In genomic region chr2:76442086-76442485, GRCm38 (mm10) we compare ENCODE assay signal across 13 mouse cellular contexts. TPM values are rescaled to one million over a fixed set of nuclear protein-coding genes. Genes with fewer than 3 reads are reported as not detected.
A peak's percentile ranks its signal among the peaks of the same experiment; 100 is the strongest.
DNase-seq lines count a peak whose midpoint lies in the region; ATAC-seq lines count a peak whose summit lies in the region.
"Had no signal": no experiment of that assay in that cellular context is flagged by ENCODE, and none has a peak within 500 bp of the region (broad histone marks: within the 10 kb centered on the region; RNA-seq: fewer than 3 reads in every experiment).

No protein-coding gene starts in this region.

- peak; percentile 78 for ATAC-seq in hindbrain, embryonic 12.5 days (ENCODE audit: low FRiP score)
- peak; percentile 81 for ATAC-seq in neural tube, embryonic 11.5 days (ENCODE audit: insufficient read depth, low FRiP score, low TSS enrichment)
- ATAC-seq in kidney, embryonic 16.5 days (ENCODE audit: low FRiP score, low TSS enrichment): no peak
- ATAC-seq: liver, embryonic 12.5 days had no signal

- H3K36me3 ChIP-seq in hindbrain, embryonic 12.5 days: no peaks in the 10 kb centered on the region
- H3K36me3 ChIP-seq in neural tube, embryonic 11.5 days (ENCODE audit: control insufficient read depth, insufficient read depth, low read length): no peaks in the 10 kb centered on the region
- H3K36me3 ChIP-seq in kidney, embryonic 16.5 days (ENCODE audit: insufficient read depth, low read length): no peaks in the 10 kb centered on the region
- H3K36me3 ChIP-seq: liver, embryonic 12.5 days had no signal

- no peak overlapping the region for H3K4me2 ChIP-seq in hindbrain, embryonic 12.5 days (replicated peaks)
- no peak overlapping the region for H3K4me2 ChIP-seq in neural tube, embryonic 11.5 days (ENCODE audit: low read depth)
- H3K4me2 ChIP-seq in kidney, embryonic 16.5 days (replicated peaks; ENCODE audit: low read depth, low read length): no peak overlapping the region
- H3K4me2 ChIP-seq: liver, embryonic 12.5 days had no signal

- 45% methylated on average over 3 of the region's 3 CpGs for WGBS in hindbrain, embryonic 12.5 days
- WGBS in neural tube, embryonic 11.5 days: 22% methylated on average over 3 of the region's 3 CpGs
- 33% methylated on average over 3 of the region's 3 CpGs for WGBS in kidney, embryonic 16.5 days

- peak overlapping the region; percentile 74 for H3K27ac ChIP-seq in hindbrain, embryonic 12.5 days
- H3K27ac ChIP-seq in neural tube, embryonic 11.5 days (ENCODE audit: low read depth, low read length): peak overlapping the region; percentile 66; the same call in 1 of the 2 replicates
- H3K27ac ChIP-seq in kidney, embryonic 16.5 days (ENCODE audit: low read length): no peak overlapping the region
- H3K27ac ChIP-seq: liver, embryonic 12.5 days had no signal

- no peak overlapping the region for H3K9ac ChIP-seq in hindbrain, embryonic 12.5 days
- no peak overlapping the region for H3K9ac ChIP-seq in neural tube, embryonic 11.5 days (ENCODE audit: low read length)
- H3K9ac ChIP-seq in kidney, embryonic 16.5 days (replicated peaks; ENCODE audit: low read length): no peak overlapping the region
- H3K9ac ChIP-seq: liver, embryonic 12.5 days had no signal

- H3K4me1 ChIP-seq in hindbrain, embryonic 12.5 days: peaks cover 15% of the 10 kb centered on the region; the same call in 1 of the 2 replicates
- H3K4me1 ChIP-seq in neural tube, embryonic 11.5 days (ENCODE audit: control insufficient read depth, insufficient read depth, low read length): peaks cover 9% of the 10 kb centered on the region; the same call in 1 of the 2 replicates
- H3K4me1 ChIP-seq in kidney, embryonic 16.5 days (ENCODE audit: insufficient read depth, low read length): no peaks in the 10 kb centered on the region; the same call in 1 of the 2 replicates
- H3K4me1 ChIP-seq: liver, embryonic 12.5 days had no signal

- H3K9me3 ChIP-seq in hindbrain, embryonic 12.5 days (replicated peaks): no peaks in the 10 kb centered on the region
- H3K9me3 ChIP-seq in neural tube, embryonic 11.5 days (ENCODE audit: control insufficient read depth, low read length): no peaks in the 10 kb centered on the region
- H3K9me3 ChIP-seq in kidney, embryonic 16.5 days (ENCODE audit: low read length): no peaks in the 10 kb centered on the region
- H3K9me3 ChIP-seq: liver, embryonic 12.5 days had no signal

- intact Hi-C loops in heart, postnatal 25 days (cut with DNase I): no loop called here

- peak; percentile 94 for DNase-seq in heart, adult 11 months
- DNase-seq in heart, postnatal 25 days (ENCODE audit: low spot score): no peak
- DNase-seq in embryo, embryonic 11 days: peak; percentile 33
- DNase-seq in neural tube, embryonic 11.5 days (ENCODE audit: low spot score): peak; percentile 63
- no peak for DNase-seq in testis, postnatal 14 days (ENCODE audit: low spot score)
- DNase-seq in spleen, postnatal 36 days (ENCODE audit: low spot score in 2 of 2): no peak
- DNase-seq: B cell, adult 2 months; kidney, postnatal 25 days; thymus, adult 2 months had no signal

- H3K27me3 ChIP-seq in hindbrain, embryonic 12.5 days: no peaks in the 10 kb centered on the region
- H3K27me3 ChIP-seq in neural tube, embryonic 11.5 days (ENCODE audit: control insufficient read depth, insufficient read depth, low read length): no peaks in the 10 kb centered on the region
- no peaks in the 10 kb centered on the region for H3K27me3 ChIP-seq in kidney, embryonic 16.5 days (ENCODE audit: insufficient read depth, low read length)
- H3K27me3 ChIP-seq: liver, embryonic 12.5 days had no signal

- H3K4me3 ChIP-seq in hindbrain, embryonic 12.5 days: no peak overlapping the region
- H3K4me3 ChIP-seq in neural tube, embryonic 11.5 days (ENCODE audit: low read depth, low read length): no peak overlapping the region
- no peak overlapping the region for H3K4me3 ChIP-seq in kidney, embryonic 16.5 days (ENCODE audit: low read length)
- H3K4me3 ChIP-seq: liver, embryonic 12.5 days had no signal

RNA-seq across cellular contexts. Expression of gene Osbpl6, which starts 35.8 kb away (rescaled TPM):
- total RNA-seq in heart, postnatal 25 days (2021): 10 to 100 TPM in 1 of 2 experiments, 1 to 10 TPM in 1; 8.8 to 11.9 TPM
- 24.0 and 24.5 TPM in 2 replicates for polyA plus RNA-seq in hindbrain, embryonic 12.5 days (2016; fragmentation: Nextera tagmentation; extraction: Ambion mirVana)
- polyA plus RNA-seq in neural tube, embryonic 11.5 days (2014; fragmentation: Nextera tagmentation; extraction: Ambion mirVana): 18.9 and 20.3 TPM in 2 replicates
- 17.8 and 18.4 TPM in 2 replicates for polyA plus RNA-seq in kidney, embryonic 16.5 days (2015; fragmentation: Nextera tagmentation; extraction: Ambion mirVana)
- total RNA-seq: neutrophil, adult 5-6 weeks had no signal

Comparison
In these comparisons a context has a peak if more than half of its experiments do, and no peak if none do; other contexts are left out.
1. DNase-seq: peak in heart, adult 11 months (single experiment), embryo, embryonic 11 days (single experiment) and neural tube, embryonic 11.5 days (single experiment); none in heart, postnatal 25 days (single experiment), testis, postnatal 14 days (single experiment) and spleen, postnatal 36 days (0 of 2).